Mouse (Mus musculus) heart, embryonic 13.5 days (tissue): ENCODE data around the gene Cd81. TPM values are rescaled to one million over a fixed set of nuclear protein-coding genes. Genes with fewer than 3 reads are reported as not detected.

Experiments used
- ATAC-seq: fragments of 200-750 bp; cut with Nextera tagmentation; 2 replicates; pipeline ENCODE4 v1.8.0; 2017; ENCODE audit warnings: moderate TSS enrichment; ENCODE audit not compliant: insufficient number of reproducible peaks, low FRiP score, low TSS enrichment; ENCODE audit errors: extremely low read depth
- H3K27ac ChIP-seq: fragments of 300-500 bp; sonication (generic); replicated peaks from 2 replicates; pipeline ENCODE4 v1.5.1; 2015; ENCODE audit warnings: moderate library complexity, mild to moderate bottlenecking, inconsistent platforms
- H3K27me3 ChIP-seq: fragments of 300-500 bp; sonication (generic); replicated peaks from 2 replicates; pipeline ENCODE4 v1.6.1; 2015; ENCODE audit warnings: mild to moderate bottlenecking, inconsistent platforms
- H3K36me3 ChIP-seq: fragments of 300-500 bp; sonication (generic); 2 replicates; pipeline ENCODE4 v1.6.1; 2015; ENCODE audit warnings: mild to moderate bottlenecking, inconsistent platforms
- H3K4me1 ChIP-seq: fragments of 300-500 bp; sonication (generic); 2 replicates; pipeline ENCODE4 v1.6.1; 2015; ENCODE audit warnings: inconsistent platforms
- H3K4me2 ChIP-seq: fragments of 300-500 bp; sonication (generic); 2 replicates; pipeline ENCODE4 v1.6.1; 2015; ENCODE audit warnings: inconsistent platforms, mild to moderate bottlenecking, moderate library complexity
- H3K4me3 ChIP-seq: fragments of 300-500 bp; sonication (generic); 2 replicates; pipeline ENCODE4 v1.5.1; 2015; ENCODE audit warnings: moderate library complexity, mild to moderate bottlenecking, inconsistent platforms
- H3K9ac ChIP-seq: fragments of 300-500 bp; sonication (generic); 2 replicates; pipeline ENCODE4 v1.6.1; 2015; ENCODE audit warnings: inconsistent platforms, mild to moderate bottlenecking, moderate library complexity
- H3K9me3 ChIP-seq: fragments of 300-500 bp; sonication (generic); 2 replicates; pipeline ENCODE4 v1.6.1; 2016; ENCODE audit warnings: inconsistent platforms
- WGBS: fragments of 180-500 bp; shearing (Covaris S2); methylation state at CpG from one replicate; pipeline ENCODE4 v1.1.7; 2015; ENCODE audit warnings: mixed read lengths; 5-methylcytosine and 5-hydroxymethylcytosine counted together
- polyA plus RNA-seq: library from polyadenylated mRNA; unstranded; fragments of >200 nt; fragmentation: Nextera tagmentation; extraction: Ambion mirVana; gene quantifications from 2 replicates; pipeline ENCODE4 v1.2.1, GENCODE M21; 2015

Gene Cd81
- polyA plus RNA-seq, 1 experiment from 2014 or later = 750 TPM

GRCm38 (mm10) chr7:143011226-143011625 is 41.3 kb upstream of the Cd81 start:
- no peaks in the 10 kb centered on the region for H3K9me3 ChIP-seq
- no peak for ATAC-seq
- no peak overlapping the region for H3K4me3 ChIP-seq
- peaks cover 98% of the 10 kb centered on the region for H3K4me1 ChIP-seq
- no peaks in the 10 kb centered on the region for H3K36me3 ChIP-seq
- no peaks in the 10 kb centered on the region for H3K27me3 ChIP-seq
- no peak overlapping the region for H3K27ac ChIP-seq
- H3K4me2 ChIP-seq = no peak overlapping the region
- WGBS = 80% methylated on average over 1 of the region's 1 CpGs
- no peak overlapping the region for H3K9ac ChIP-seq

- H3K27ac ChIP-seq = peak overlapping the region; percentile 85
- no peak overlapping the region for H3K4me2 ChIP-seq
- no peaks in the 10 kb centered on the region for H3K36me3 ChIP-seq
- ATAC-seq = no peak
- no peaks in the 10 kb centered on the region for H3K9me3 ChIP-seq
- peaks cover 99% of the 10 kb centered on the region for H3K4me1 ChIP-seq
- 45% methylated on average over 5 of the region's 5 CpGs for WGBS
- H3K4me3 ChIP-seq = no peak overlapping the region
- no peak overlapping the region for H3K9ac ChIP-seq
- H3K27me3 ChIP-seq = no peaks in the 10 kb centered on the region
These were observed 40.2 kb upstream of the Cd81 start for GRCm38 (mm10) chr7:143012230-143012875.

GRCm38 (mm10) chr7:143013420-143014178 is 38.9 kb upstream of the Cd81 start:
- H3K27me3 ChIP-seq = no peaks in the 10 kb centered on the region

GRCm38 (mm10) chr7:143014862-143015659 is 37.5 kb upstream of the Cd81 start:
- WGBS = 74% methylated on average over 7 of the region's 7 CpGs
- ATAC-seq = no peak
- Histone ChIP-seq H3K27me3 (no peaks in the 10 kb centered on the region), H3K4me2 (no peak overlapping the region), H3K4me3 (no peak overlapping the region), H3K27ac (peak overlapping the region; percentile 85), H3K9me3 (no peaks in the 10 kb centered on the region), H3K36me3 (no peaks in the 10 kb centered on the region), H3K4me1 (peaks cover 82% of the 10 kb centered on the region), H3K9ac (no peak overlapping the region)

More at GRCm38 (mm10) chr7:143013420-143014178, 38.9 kb upstream of the Cd81 start:
- Histone ChIP-seq H3K4me2 (no peak overlapping the region), H3K4me3 (no peak overlapping the region), H3K36me3 (no peaks in the 10 kb centered on the region), H3K4me1 (peaks cover 97% of the 10 kb centered on the region), H3K27ac (peak overlapping the region; percentile 85), H3K9ac (peak overlapping the region; percentile 47), H3K9me3 (no peaks in the 10 kb centered on the region)
- 61% methylated on average over 8 of the region's 8 CpGs for WGBS
- ATAC-seq = no peak

GRCm38 (mm10) chr7:143015755-143016423 is 36.6 kb upstream of the Cd81 start:
- Histone ChIP-seq H3K36me3 (no peaks in the 10 kb centered on the region), H3K4me1 (peaks cover 79% of the 10 kb centered on the region), H3K27me3 (no peaks in the 10 kb centered on the region), H3K27ac (peak overlapping the region; percentile 85), H3K4me3 (no peak overlapping the region), H3K9ac (peak overlapping the region; percentile 47), H3K4me2 (peak overlapping the region; percentile 44), H3K9me3 (no peaks in the 10 kb centered on the region)
- peak; percentile 64 for ATAC-seq
- WGBS = 0% methylated on average over 1 of the region's 1 CpGs

GRCm38 (mm10) chr7:143016424-143017142 is 36.0 kb upstream of the Cd81 start:
- no peak; the same call in 1 of the 2 replicates for ATAC-seq
- no peaks in the 10 kb centered on the region for H3K9me3 ChIP-seq
- no peaks in the 10 kb centered on the region for H3K36me3 ChIP-seq
- H3K4me2 ChIP-seq = peak overlapping the region; percentile 44
- H3K27ac ChIP-seq = peak overlapping the region; percentile 85
- no peak overlapping the region for H3K4me3 ChIP-seq
- H3K4me1 ChIP-seq = peaks cover 73% of the 10 kb centered on the region
- WGBS = 51% methylated on average over 9 of the region's 9 CpGs
- H3K27me3 ChIP-seq = no peaks in the 10 kb centered on the region
- H3K9ac ChIP-seq = peak overlapping the region; percentile 62

- Histone ChIP-seq H3K9me3 (no peaks in the 10 kb centered on the region), H3K36me3 (no peaks in the 10 kb centered on the region), H3K4me3 (no peak overlapping the region), H3K9ac (peak overlapping the region; percentile 62), H3K4me1 (peaks cover 67% of the 10 kb centered on the region), H3K27me3 (no peaks in the 10 kb centered on the region), H3K4me2 (no peak overlapping the region), H3K27ac (peak overlapping the region; percentile 85; the same call in 1 of the 2 replicates)
- ATAC-seq = no peak
- 80% methylated on average over 4 of the region's 4 CpGs for WGBS
These were observed 35.4 kb upstream of the Cd81 start for GRCm38 (mm10) chr7:143017181-143017580.

GRCm38 (mm10) chr7:143020040-143020439 is 32.5 kb upstream of the Cd81 start:
- H3K9me3 ChIP-seq = no peaks in the 10 kb centered on the region
- peaks cover 38% of the 10 kb centered on the region for H3K4me1 ChIP-seq
- no peak overlapping the region for H3K4me2 ChIP-seq
- no peak overlapping the region for H3K4me3 ChIP-seq
- H3K36me3 ChIP-seq = peaks cover 2% of the 10 kb centered on the region
- no peak overlapping the region for H3K9ac ChIP-seq
- no peaks in the 10 kb centered on the region for H3K27me3 ChIP-seq
- ATAC-seq = no peak
- H3K27ac ChIP-seq = no peak overlapping the region

- H3K27me3 ChIP-seq = no peaks in the 10 kb centered on the region
- H3K36me3 ChIP-seq = peaks cover 7% of the 10 kb centered on the region
- no peak overlapping the region for H3K9ac ChIP-seq
- no peak overlapping the region for H3K27ac ChIP-seq
- H3K4me3 ChIP-seq = no peak overlapping the region
- H3K9me3 ChIP-seq = no peaks in the 10 kb centered on the region
- H3K4me1 ChIP-seq = peaks cover 31% of the 10 kb centered on the region
- WGBS = 70% methylated on average over 3 of the region's 3 CpGs
- H3K4me2 ChIP-seq = no peak overlapping the region
- ATAC-seq = no peak
These were observed 31.8 kb upstream of the Cd81 start for GRCm38 (mm10) chr7:143020764-143021163.

- no peak overlapping the region for H3K4me3 ChIP-seq
- ATAC-seq = no peak
- no peak overlapping the region for H3K9ac ChIP-seq
- H3K9me3 ChIP-seq = no peaks in the 10 kb centered on the region
- H3K27me3 ChIP-seq = no peaks in the 10 kb centered on the region
- H3K27ac ChIP-seq = no peak overlapping the region
- peaks cover 7% of the 10 kb centered on the region for H3K36me3 ChIP-seq
- H3K4me2 ChIP-seq = no peak overlapping the region
- 49% methylated on average over 5 of the region's 5 CpGs for WGBS
- H3K4me1 ChIP-seq = peaks cover 23% of the 10 kb centered on the region
These were observed 31.0 kb upstream of the Cd81 start for GRCm38 (mm10) chr7:143021356-143022164.
